Mouse (Mus musculus) forebrain, postnatal 0 days (tissue): Measurements from ENCODE around the gene 1700008O03Rik. TPM values are rescaled to one million over a fixed set of nuclear protein-coding genes. Genes with fewer than 3 reads are reported as not detected.

Experiments
- ATAC-seq: fragments of 200-750 bp; cut with Nextera tagmentation; 2 replicates; pipeline ENCODE4 v1.8.0; 2017; ENCODE audit warnings: mild to moderate bottlenecking, moderate library complexity
- DNase-seq: peaks from one replicate; pipeline ENCODE4 v3.0.0-alpha.2; 2015
- H3K27ac ChIP-seq: fragments of 300-500 bp; sonication (generic); 2 replicates; pipeline ENCODE4 v1.5.1; 2014; ENCODE audit warnings: low read depth, mild to moderate bottlenecking, antibody characterized with exemption, low read length, moderate library complexity, mixed read lengths
- H3K27me3 ChIP-seq: fragments of 300-500 bp; sonication (generic); 2 replicates; pipeline ENCODE4 v1.6.1; 2014; ENCODE audit warnings: mild to moderate bottlenecking, low read length, mixed read lengths; ENCODE audit not compliant: insufficient read depth
- H3K36me3 ChIP-seq: fragments of 300-500 bp; sonication (generic); 2 replicates; pipeline ENCODE4 v1.6.1; 2014; ENCODE audit warnings: mild to moderate bottlenecking, moderate library complexity; ENCODE audit not compliant: insufficient read depth
- H3K4me1 ChIP-seq: fragments of 300-500 bp; sonication (generic); 2 replicates; pipeline ENCODE4 v1.6.1; 2014; ENCODE audit warnings: antibody characterized with exemption; ENCODE audit not compliant: insufficient read depth
- H3K4me2 ChIP-seq: fragments of 300-500 bp; sonication (generic); 2 replicates; pipeline ENCODE4 v1.6.1; 2014; ENCODE audit warnings: low read depth, mild to moderate bottlenecking, moderate library complexity
- H3K4me3 ChIP-seq: fragments of 300-500 bp; sonication (generic); 2 replicates; pipeline ENCODE4 v1.5.1; 2014; ENCODE audit warnings: low read depth, low read length, mixed read lengths
- H3K9ac ChIP-seq: fragments of 300-500 bp; sonication (generic); 2 replicates; pipeline ENCODE4 v1.6.1; 2014; ENCODE audit warnings: mild to moderate bottlenecking
- H3K9me3 ChIP-seq: fragments of 300-500 bp; sonication (generic); 2 replicates; pipeline ENCODE4 v1.6.1; 2016; ENCODE audit warnings: low read length
- CTCF ChIP-seq: sonication (generic); IDR thresholded peaks from 2 replicates; pipeline ENCODE4 v1.5.1; 2016; ENCODE audit warnings: antibody characterized with exemption, control low read depth, low read depth
- WGBS: fragments of 180-500 bp; shearing (Covaris S2); extraction: QIAGEN DNeasy Blood & Tissue Kit; methylation state at CpG from one replicate; pipeline ENCODE4 v1.1.7; 2014; 5-methylcytosine and 5-hydroxymethylcytosine counted together
- polyA plus RNA-seq: library from polyadenylated mRNA; unstranded; fragments of >200 nt; fragmentation: Nextera tagmentation; extraction: Ambion mirVana; gene quantifications from 2 replicates; pipeline ENCODE4 v1.2.1, GENCODE M21; 2015
- total RNA-seq: library from RNA; depleted of rRNA; stranded (reverse); fragments of >200 nt; gene quantifications from 2 replicates; pipeline ENCODE4 v1.2.3, GENCODE M21; 2014; rRNA removed

The 1700008O03Rik gene
- total and polyA plus RNA-seq, 2 experiments from 2014 or later: 3.5 to 7.3 TPM

DNA sequence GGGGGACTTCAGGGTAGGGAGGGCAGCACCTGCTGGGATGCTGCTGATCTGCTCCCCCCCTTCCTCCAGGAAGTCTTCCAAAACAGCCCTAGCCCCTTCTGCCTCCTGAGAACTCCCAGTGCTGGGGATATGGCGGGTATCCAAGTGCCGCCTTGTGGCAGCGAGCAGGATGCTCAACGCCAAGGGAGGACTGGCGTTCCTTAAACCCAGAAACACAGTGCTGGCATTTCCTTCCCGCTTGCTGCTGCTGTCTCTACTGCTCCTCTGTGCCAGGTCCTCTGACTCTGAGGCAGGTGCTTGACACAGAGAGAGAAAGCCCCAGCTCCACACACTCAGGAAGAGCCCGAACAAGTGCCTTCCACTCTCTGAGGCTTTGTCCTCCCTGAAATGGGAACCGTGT is 64.7 kb downstream of the 1700008O03Rik start:
- peak; percentile 73 for ATAC-seq
- H3K4me2 ChIP-seq: no peak overlapping the region
- no peaks in the 10 kb centered on the region for H3K4me1 ChIP-seq
- no peak overlapping the region; the same call in 1 of the 2 replicates for H3K9ac ChIP-seq
- peak; percentile 58 for TF ChIP-seq CTCF
- no peaks in the 10 kb centered on the region for H3K27me3 ChIP-seq
- peak overlapping the region; percentile 64 for H3K27ac ChIP-seq
- WGBS: 41% methylated on average over 8 of the region's 8 CpGs
- H3K4me3 ChIP-seq: no peak overlapping the region
- peaks cover 79% of the 10 kb centered on the region for H3K36me3 ChIP-seq
- peak; percentile 84 for DNase-seq
- H3K9me3 ChIP-seq: no peaks in the 10 kb centered on the region

DNA sequence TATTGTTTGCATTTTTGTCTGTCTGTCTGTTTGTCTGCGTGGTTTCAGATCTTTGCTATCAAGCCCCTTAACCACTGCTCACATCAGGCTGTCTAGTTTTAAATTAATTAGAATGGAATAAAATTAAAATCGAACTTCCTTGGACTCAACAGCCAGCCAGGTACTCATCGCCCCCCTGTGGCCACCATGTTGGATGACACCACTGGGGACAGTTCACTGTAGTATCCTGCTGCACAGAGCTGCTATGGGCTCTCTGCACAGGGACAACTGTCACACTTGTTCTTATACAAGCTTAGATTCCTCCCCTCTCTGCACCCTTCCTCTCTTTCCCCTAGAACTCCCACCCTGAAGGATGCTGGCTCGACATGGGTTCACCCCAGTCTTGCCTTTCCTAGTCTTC is 67.7 kb downstream of the 1700008O03Rik start:
- ATAC-seq: peak; percentile 36; the same call in 1 of the 2 replicates
- Histone ChIP-seq H3K9ac (no peak overlapping the region), H3K4me2 (no peak overlapping the region), H3K9me3 (no peaks in the 10 kb centered on the region), H3K36me3 (peaks cover 83% of the 10 kb centered on the region), H3K27me3 (no peaks in the 10 kb centered on the region), H3K4me1 (no peaks in the 10 kb centered on the region), H3K27ac (no peak overlapping the region), H3K4me3 (no peak overlapping the region)
- peak; percentile 72 for TF ChIP-seq CTCF
- peak; percentile 40 for DNase-seq
- WGBS: 34% methylated on average over 4 of the region's 4 CpGs

DNA sequence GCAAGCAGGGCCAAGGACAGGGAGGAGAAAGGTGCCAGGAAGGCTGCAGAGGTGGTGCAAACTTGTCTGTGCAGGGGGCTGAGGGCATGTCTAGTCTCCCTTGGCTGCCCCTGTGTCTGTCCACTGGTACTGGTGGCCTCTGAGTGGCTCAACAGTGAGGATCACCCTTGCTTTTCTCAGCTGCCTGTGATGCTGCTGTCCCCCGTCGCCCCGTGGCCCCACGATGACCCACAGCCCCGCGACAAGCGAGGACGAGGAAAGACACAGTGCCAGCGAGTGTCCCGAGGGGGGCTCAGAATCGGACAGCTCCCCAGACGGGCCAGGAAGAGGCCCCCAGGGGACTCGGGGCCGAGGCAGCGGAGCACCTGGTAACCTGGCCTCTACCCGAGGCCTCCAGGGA is 73.1 kb downstream of the 1700008O03Rik start:
- ATAC-seq: no peak
- no peak for DNase-seq
- no peak for TF ChIP-seq CTCF
- H3K27ac ChIP-seq: no peak overlapping the region
- H3K9ac ChIP-seq: no peak overlapping the region
- WGBS: 79% methylated on average over 16 of the region's 16 CpGs
- H3K36me3 ChIP-seq: peaks cover 47% of the 10 kb centered on the region
- no peaks in the 10 kb centered on the region for H3K9me3 ChIP-seq
- H3K4me2 ChIP-seq: no peak overlapping the region
- no peaks in the 10 kb centered on the region for H3K4me1 ChIP-seq
- H3K27me3 ChIP-seq: no peaks in the 10 kb centered on the region
- H3K4me3 ChIP-seq: no peak overlapping the region

DNA sequence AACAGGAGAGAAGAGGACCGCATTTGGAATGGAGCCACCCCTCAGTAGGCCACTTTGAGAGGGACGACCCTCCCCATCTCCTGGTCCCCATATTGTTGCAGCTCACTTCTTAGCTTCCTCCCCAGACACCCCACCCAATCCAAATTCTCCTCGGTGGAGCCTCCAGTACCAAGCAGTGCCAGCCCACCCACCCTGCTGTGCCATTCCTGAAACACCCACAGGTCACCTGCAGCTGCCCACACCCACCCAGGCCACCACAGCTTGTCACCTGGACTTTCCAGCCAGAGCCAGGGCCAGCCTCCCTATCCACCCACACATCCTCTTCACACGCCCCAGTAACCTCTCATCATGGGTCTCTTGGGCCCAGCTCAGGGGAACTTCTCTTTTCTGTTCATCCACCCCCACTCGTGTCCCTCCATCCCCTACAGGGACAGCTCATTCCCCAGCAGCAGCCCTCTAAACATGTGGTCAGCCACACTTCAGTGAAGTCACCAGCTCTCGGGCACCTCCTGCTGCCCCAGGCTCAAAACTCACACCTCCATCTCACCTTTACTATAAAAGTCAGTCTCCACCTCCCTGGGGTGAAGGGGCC is 73.8 kb downstream of the 1700008O03Rik start:
- no peaks in the 10 kb centered on the region for H3K4me1 ChIP-seq
- no peak for DNase-seq
- H3K9ac ChIP-seq: peak overlapping the region; percentile 77
- no peak for TF ChIP-seq CTCF
- peaks cover 41% of the 10 kb centered on the region for H3K36me3 ChIP-seq
- H3K4me2 ChIP-seq: peak overlapping the region; percentile 94
- H3K27ac ChIP-seq: peak overlapping the region; percentile 78; the same call in 1 of the 2 replicates
- 21% methylated on average over 6 of the region's 6 CpGs for WGBS
- ATAC-seq: no peak
- no peaks in the 10 kb centered on the region for H3K27me3 ChIP-seq
- peak overlapping the region; percentile 74 for H3K4me3 ChIP-seq
- H3K9me3 ChIP-seq: no peaks in the 10 kb centered on the region

DNA sequence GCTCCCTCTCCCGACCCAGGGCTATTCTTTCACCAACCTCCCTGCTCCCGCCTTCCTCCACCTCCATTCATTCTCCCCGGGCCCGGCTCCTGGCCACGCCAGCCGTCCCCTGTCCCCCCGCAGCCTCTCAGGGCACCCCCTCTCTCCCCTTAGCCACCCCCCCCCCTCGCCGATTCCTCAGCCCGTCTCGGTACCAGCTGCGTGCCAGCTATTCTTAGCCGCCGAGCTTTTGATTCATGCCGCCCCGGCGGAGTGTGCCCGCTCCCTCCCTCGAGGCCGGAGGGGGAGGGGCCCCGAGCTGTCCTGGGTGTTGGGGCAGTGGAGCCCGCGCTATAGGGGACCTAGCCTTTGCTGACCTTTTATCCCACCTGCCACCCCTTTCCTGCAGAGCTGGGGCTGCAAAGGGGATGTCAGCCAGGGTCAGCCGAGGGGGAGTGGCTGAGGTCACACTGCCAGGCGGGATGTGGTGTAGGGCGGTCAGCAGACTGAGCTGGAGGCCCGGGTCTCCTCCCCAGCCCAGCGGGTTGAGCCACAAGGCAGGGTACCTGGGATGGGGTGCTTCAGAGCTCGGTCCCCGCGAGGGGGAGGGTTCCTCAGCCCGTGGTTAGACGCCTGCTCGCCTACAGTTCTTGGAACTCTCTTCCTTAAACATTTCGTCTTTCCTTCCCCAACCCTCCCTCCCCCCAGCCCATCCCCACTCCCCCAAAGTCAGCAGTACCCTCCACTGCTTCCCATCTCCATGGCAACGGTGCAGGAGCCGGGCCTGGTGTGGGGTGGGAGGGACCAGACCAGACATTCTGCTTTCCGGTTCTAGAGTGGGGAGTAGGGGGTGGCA is 74.5 kb downstream of the 1700008O03Rik start:
- under 1% methylated on average over 37 of the region's 38 CpGs for WGBS
- H3K9ac ChIP-seq: peak overlapping the region; percentile 77
- peak overlapping the region; percentile 78 for H3K27ac ChIP-seq
- peak overlapping the region; percentile 74 for H3K4me3 ChIP-seq
- TF ChIP-seq CTCF: no peak
- DNase-seq (peak; percentile 58), ATAC-seq (peak; percentile 45)
- H3K9me3 ChIP-seq: no peaks in the 10 kb centered on the region
- H3K27me3 ChIP-seq: no peaks in the 10 kb centered on the region
- no peaks in the 10 kb centered on the region for H3K4me1 ChIP-seq
- peaks cover 34% of the 10 kb centered on the region for H3K36me3 ChIP-seq
- H3K4me2 ChIP-seq: peak overlapping the region; percentile 94

DNA sequence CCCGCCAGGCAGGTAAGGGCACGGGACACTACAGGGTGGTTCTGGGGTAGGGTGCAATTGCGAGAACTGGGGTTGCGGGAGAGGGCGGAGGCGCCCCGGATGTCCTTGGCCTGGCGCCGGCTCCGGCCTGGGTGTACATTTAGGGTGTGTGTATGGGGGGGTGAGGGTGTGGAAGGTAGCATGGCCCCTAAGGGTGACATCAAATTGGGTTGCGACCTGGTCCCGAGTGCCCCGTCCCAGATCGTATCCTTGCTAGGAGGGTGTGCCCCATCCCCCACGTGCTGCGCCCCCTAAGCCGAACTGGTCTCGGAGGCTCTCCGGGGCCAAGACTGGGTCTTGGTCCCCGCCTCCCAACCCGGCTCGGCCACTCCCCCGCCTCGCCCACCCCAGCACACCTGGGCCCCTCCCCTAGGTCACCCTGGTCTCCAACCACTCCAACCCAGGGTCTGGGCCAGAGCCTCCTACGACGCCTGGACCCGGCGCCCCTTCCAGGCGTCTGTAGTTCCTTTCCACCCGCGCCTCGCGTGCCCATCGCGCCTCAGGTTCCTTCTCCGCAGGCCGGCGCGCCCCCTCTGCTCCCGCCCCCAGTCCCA is 75.2 kb downstream of the 1700008O03Rik start:
- Histone ChIP-seq H3K9me3 (no peaks in the 10 kb centered on the region), H3K9ac (peak overlapping the region; percentile 77), H3K4me2 (peak overlapping the region; percentile 94), H3K36me3 (peaks cover 27% of the 10 kb centered on the region), H3K4me3 (peak overlapping the region; percentile 74), H3K27ac (peak overlapping the region; percentile 78), H3K4me1 (no peaks in the 10 kb centered on the region), H3K27me3 (no peaks in the 10 kb centered on the region)
- WGBS: under 1% methylated on average over 35 of the region's 40 CpGs
- TF ChIP-seq CTCF: no peak
- peak; percentile 29 for DNase-seq
- ATAC-seq: peak; percentile 19

Other genes starting within 250 kb of the 1700008O03Rik start
- not detected in 2 replicates for gene Klk1b16, start 249.1 kb downstream of the 1700008O03Rik start, total RNA-seq
- gene Klk1b16, start 249.1 kb downstream of the 1700008O03Rik start, polyA plus RNA-seq: not detected in 2 replicates
- not detected in 2 replicates for gene Klk1b24, start 197.6 kb downstream of the 1700008O03Rik start, total RNA-seq
- not detected in 2 replicates for gene Klk1b24, start 197.6 kb downstream of the 1700008O03Rik start, polyA plus RNA-seq
- gene Klk1b3, start 187.6 kb downstream of the 1700008O03Rik start, total RNA-seq: not detected in 2 replicates
- gene Klk1b3, start 187.6 kb downstream of the 1700008O03Rik start, polyA plus RNA-seq: not detected in 2 replicates
- not detected in 2 replicates for gene Klk1b4, start 178.4 kb downstream of the 1700008O03Rik start, total RNA-seq
- gene Klk1b4, start 178.4 kb downstream of the 1700008O03Rik start, polyA plus RNA-seq: not detected in 2 replicates
- not detected in 2 replicates for gene Klk1b5, start 169.9 kb downstream of the 1700008O03Rik start, total RNA-seq
- gene Klk1b5, start 169.9 kb downstream of the 1700008O03Rik start, polyA plus RNA-seq: not detected in 2 replicates
- gene Klk1, start 160.5 kb downstream of the 1700008O03Rik start, total RNA-seq: not detected in 2 replicates
- gene Klk1, start 160.5 kb downstream of the 1700008O03Rik start, polyA plus RNA-seq: not detected in 2 replicates
- not detected in 2 replicates for gene Gm36864, start 149.6 kb downstream of the 1700008O03Rik start, total RNA-seq
- gene Gm36864, start 149.6 kb downstream of the 1700008O03Rik start, polyA plus RNA-seq: not detected in 2 replicates
- gene 1700028J19Rik, start 139.1 kb downstream of the 1700008O03Rik start, total RNA-seq: 0.23 and 0.29 TPM in 2 replicates
- gene 1700028J19Rik, start 139.1 kb downstream of the 1700008O03Rik start, polyA plus RNA-seq: 1.6 and 2.3 TPM in 2 replicates
- 250 and 333 TPM in 2 replicates for gene 2410002F23Rik, start 139.1 kb downstream of the 1700008O03Rik start, total RNA-seq
- 312 and 332 TPM in 2 replicates for gene 2410002F23Rik, start 139.1 kb downstream of the 1700008O03Rik start, polyA plus RNA-seq
- not detected in 2 replicates for gene Acp4, start 128.4 kb downstream of the 1700008O03Rik start, total RNA-seq
- gene Acp4, start 128.4 kb downstream of the 1700008O03Rik start, polyA plus RNA-seq: 0.12 TPM in 1 of 2 replicates, not detected in the other
- not detected in 2 replicates for gene Gm15517, start 124.4 kb downstream of the 1700008O03Rik start, total RNA-seq
- gene Gm15517, start 124.4 kb downstream of the 1700008O03Rik start, polyA plus RNA-seq: not detected in 2 replicates
- 3.8 and 4.7 TPM in 2 replicates for gene Clec11a, start 78.9 kb downstream of the 1700008O03Rik start, total RNA-seq
- gene Clec11a, start 78.9 kb downstream of the 1700008O03Rik start, polyA plus RNA-seq: 3.7 and 4.3 TPM in 2 replicates
- gene Shank1, start 75.6 kb downstream of the 1700008O03Rik start, total RNA-seq: 31.1 and 34.2 TPM in 2 replicates
- 15.4 and 29.7 TPM in 2 replicates for gene Shank1, start 75.6 kb downstream of the 1700008O03Rik start, polyA plus RNA-seq
- 48.2 and 77.2 TPM in 2 replicates for gene Syt3, start 1.7 kb downstream of the 1700008O03Rik start, total RNA-seq
- gene Syt3, start 1.7 kb downstream of the 1700008O03Rik start, polyA plus RNA-seq: 43.9 and 55.0 TPM in 2 replicates
- 347 and 391 TPM in 2 replicates for gene Lrrc4b, start 43.2 kb upstream of the 1700008O03Rik start, total RNA-seq
- gene Lrrc4b, start 43.2 kb upstream of the 1700008O03Rik start, polyA plus RNA-seq: 19.5 and 22.2 TPM in 2 replicates
- 4.4 and 20.3 TPM in 2 replicates for gene Aspdh, start 79.6 kb upstream of the 1700008O03Rik start, total RNA-seq
- 1.6 and 2.2 TPM in 2 replicates for gene Aspdh, start 79.6 kb upstream of the 1700008O03Rik start, polyA plus RNA-seq
- 27.6 and 39.3 TPM in 2 replicates for gene Josd2, start 82.2 kb upstream of the 1700008O03Rik start, total RNA-seq
- gene Josd2, start 82.2 kb upstream of the 1700008O03Rik start, polyA plus RNA-seq: 28.6 and 31.7 TPM in 2 replicates
- gene Emc10, start 110.7 kb upstream of the 1700008O03Rik start, total RNA-seq: 212 and 238 TPM in 2 replicates
- 168 and 171 TPM in 2 replicates for gene Emc10, start 110.7 kb upstream of the 1700008O03Rik start, polyA plus RNA-seq
- gene Fam71e1, start 110.8 kb upstream of the 1700008O03Rik start, total RNA-seq: 21.1 and 22.0 TPM in 2 replicates
- gene Fam71e1, start 110.8 kb upstream of the 1700008O03Rik start, polyA plus RNA-seq: 23.1 and 27.2 TPM in 2 replicates
- gene Mybpc2, start 138.8 kb upstream of the 1700008O03Rik start, total RNA-seq: 0.15 and 0.33 TPM in 2 replicates
- 0.15 and 0.29 TPM in 2 replicates for gene Mybpc2, start 138.8 kb upstream of the 1700008O03Rik start, polyA plus RNA-seq
- 0.05 TPM in 1 of 2 replicates, not detected in the other for gene Spib, start 146.3 kb upstream of the 1700008O03Rik start, total RNA-seq
- gene Spib, start 146.3 kb upstream of the 1700008O03Rik start, polyA plus RNA-seq: not detected in 2 replicates
- 14.1 and 16.2 TPM in 2 replicates for gene Pold1, start 163.0 kb upstream of the 1700008O03Rik start, total RNA-seq
- gene Pold1, start 163.0 kb upstream of the 1700008O03Rik start, polyA plus RNA-seq: 14.2 and 14.3 TPM in 2 replicates
- gene Nr1h2, start 168.1 kb upstream of the 1700008O03Rik start, total RNA-seq: 44.1 and 45.9 TPM in 2 replicates
- gene Nr1h2, start 168.1 kb upstream of the 1700008O03Rik start, polyA plus RNA-seq: 49.9 and 51.1 TPM in 2 replicates
- 0.08 and 0.24 TPM in 2 replicates for gene Napsa, start 186.6 kb upstream of the 1700008O03Rik start, total RNA-seq
- gene Napsa, start 186.6 kb upstream of the 1700008O03Rik start, polyA plus RNA-seq: 0.35 and 0.71 TPM in 2 replicates
- 6.0 and 8.6 TPM in 2 replicates for gene Kcnc3, start 204.8 kb upstream of the 1700008O03Rik start, total RNA-seq
- gene Kcnc3, start 204.8 kb upstream of the 1700008O03Rik start, polyA plus RNA-seq: 4.2 and 5.2 TPM in 2 replicates